Mouse (Mus musculus) spleen, adult 2 months (tissue): ENCODE results near the gene Klhl33. TPM values are rescaled to one million over a fixed set of nuclear protein-coding genes. Genes with fewer than 3 reads are reported as not detected.
"Not testable (repeated sequence)": the region's sequence is repeated elsewhere in the genome, so short reads cannot be mapped to it uniquely, and the experiment has no call there.

Experiments
- DNase-seq, 2 experiments: peaks; one replicate each; pipeline versions ENCODE4 v3.0.0 to v3.0.0-alpha.2; 2012 to 2021; ENCODE audit warnings: low spot score in 2 of 2, low read depth in 1 of 2
- H3K27ac ChIP-seq: fragments of 200-500 bp; 2 replicates; pipeline ENCODE4 v1.5.1; 2012; ENCODE audit warnings: low read length, inconsistent platforms; ENCODE audit not compliant: insufficient read depth
- H3K27me3 ChIP-seq: fragments of 200-500 bp; 2 replicates; pipeline ENCODE4 v1.6.1; 2012; ENCODE audit warnings: mild to moderate bottlenecking, moderate library complexity, low read length, inconsistent platforms; ENCODE audit not compliant: control insufficient read depth, insufficient read depth
- H3K36me3 ChIP-seq: fragments of 200-500 bp; 2 replicates; pipeline ENCODE4 v1.6.1; 2012; ENCODE audit warnings: mild to moderate bottlenecking, low read length, inconsistent platforms; ENCODE audit not compliant: control insufficient read depth, insufficient read depth
- H3K4me1 ChIP-seq: fragments of 200-500 bp; 2 replicates; pipeline ENCODE4 v1.6.1; 2011; ENCODE audit warnings: inconsistent platforms; ENCODE audit not compliant: control insufficient read depth, insufficient read depth, insufficient read length
- H3K4me3 ChIP-seq: fragments of 200-500 bp; 2 replicates; pipeline ENCODE4 v1.5.1; 2011; ENCODE audit warnings: mild to moderate bottlenecking, inconsistent platforms; ENCODE audit not compliant: insufficient read depth, insufficient read length; ENCODE audit errors: extremely low read depth
- CTCF ChIP-seq: fragments of 200-500 bp; IDR thresholded peaks from 2 replicates; pipeline ENCODE4 v1.5.1; 2011; ENCODE audit warnings: mild to moderate bottlenecking, inconsistent platforms; ENCODE audit not compliant: insufficient read depth, insufficient read length, insufficient replicate concordance; ENCODE audit errors: extremely low read depth
- POLR2A ChIP-seq: fragments of 200-500 bp; IDR thresholded peaks from 2 replicates; pipeline ENCODE4 v1.6.1; 2011; ENCODE audit warnings: low read depth, low read length, inconsistent platforms
- WGBS: fragments of 180-500 bp; shearing (Covaris S2); methylation state at CpG from one replicate; pipeline ENCODE4 v1.1.7; 2018; 5-methylcytosine and 5-hydroxymethylcytosine counted together
- polyA plus RNA-seq: library from polyadenylated mRNA; depleted of rRNA; stranded (reverse); fragments of >200 nt; gene quantifications from 2 replicates; pipeline ENCODE4 v1.2.3, GENCODE M21; 2012; rRNA removed

The Klhl33 gene
- polyA plus RNA-seq: 0.09 and 0.18 TPM in 2 replicates

DNA sequence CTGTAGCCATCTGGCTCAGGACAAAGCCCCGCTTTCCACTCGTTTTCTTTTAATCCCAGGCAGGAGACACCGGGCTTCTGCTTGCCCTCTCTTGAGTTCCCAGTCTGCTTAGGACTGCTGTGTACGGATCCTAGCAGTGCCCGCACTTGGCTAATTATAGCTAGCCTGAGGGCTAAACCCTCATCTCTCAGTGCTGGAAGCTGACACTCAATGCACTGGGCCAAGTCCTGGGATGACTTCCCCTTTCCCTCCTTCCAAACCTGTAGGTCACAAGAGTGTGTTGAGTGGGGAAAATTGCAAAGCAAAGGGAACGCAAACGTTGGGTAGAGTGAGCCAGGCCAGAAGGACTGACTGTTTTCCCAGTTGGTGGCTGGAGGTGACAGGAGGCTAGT lies at the start of gene Klhl33:
Gene Klhl33 (minus strand): TSS at position 134 of the 392 bp plus-strand sequence.
- Histone ChIP-seq H3K27ac (peak within 1 kb of the TSS; percentile 17), H3K27me3 (no peaks in the 10 kb centered on the region), H3K4me1 (no peaks in the 10 kb centered on the region), H3K36me3 (no peaks in the 10 kb centered on the region), H3K4me3 (no peak within 1 kb of the TSS)
- 66% methylated on average over 7 of the region's 7 CpGs for WGBS
- no peak for TF ChIP-seq CTCF
- TF ChIP-seq POLR2A: no peak
- DNase-seq: no peak

DNA sequence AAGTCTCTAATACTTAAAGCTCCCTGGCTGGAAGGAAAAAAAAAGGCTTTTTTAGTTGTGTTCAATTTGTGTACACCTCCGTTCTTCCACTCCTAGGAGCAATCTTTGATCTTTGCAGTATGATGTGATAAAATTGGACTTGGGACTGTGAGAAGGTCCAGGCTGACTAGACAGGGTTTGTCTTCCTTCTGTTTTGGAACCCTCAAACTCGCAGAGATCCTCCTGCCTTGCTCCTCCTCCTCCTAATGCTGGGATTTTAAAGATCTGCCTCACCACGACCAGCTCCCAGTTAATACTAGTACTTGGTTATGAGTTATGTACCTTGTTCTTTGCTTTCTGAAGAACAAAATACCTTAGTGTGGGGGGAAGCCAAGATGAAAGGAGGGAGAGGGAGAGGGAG lies 48.2 kb upstream of the Klhl33 start:
- peak overlapping the region; percentile 23 for H3K4me3 ChIP-seq
- WGBS: 7% methylated on average over 3 of the region's 3 CpGs

DNA sequence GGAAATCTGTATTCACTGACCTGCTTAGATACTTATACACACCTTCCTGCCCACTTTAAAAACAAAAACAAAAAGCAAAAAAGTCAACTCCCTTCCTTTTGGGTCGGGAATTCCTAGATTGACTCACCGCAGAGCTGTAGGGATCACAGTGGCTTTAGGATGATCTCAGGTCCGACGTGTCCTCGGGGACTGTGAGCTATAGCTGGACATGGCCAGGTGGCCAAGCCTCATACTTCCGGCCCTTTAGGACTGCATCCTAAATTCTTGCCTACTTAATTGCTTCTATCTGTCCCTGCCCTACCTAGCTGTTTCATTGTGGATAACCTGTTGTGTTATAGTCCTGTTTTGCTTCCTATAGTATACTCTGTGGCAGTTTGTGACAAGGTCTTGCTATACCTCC lies 47.8 kb upstream of the Klhl33 start:
- 4% methylated on average over 6 of the region's 6 CpGs for WGBS
- DNase-seq, H3K27me3 ChIP-seq, H3K36me3 ChIP-seq, H3K4me1 ChIP-seq: not testable (repeated sequence)
- Histone ChIP-seq H3K4me3 (peak overlapping the region; percentile 68), H3K27ac (peak overlapping the region; percentile 86)

More for the DNA sequence above, 48.2 kb upstream of the Klhl33 start:
- H3K27me3 ChIP-seq, H3K36me3 ChIP-seq, H3K27ac ChIP-seq, DNase-seq, H3K4me1 ChIP-seq: not testable (repeated sequence)

DNA sequence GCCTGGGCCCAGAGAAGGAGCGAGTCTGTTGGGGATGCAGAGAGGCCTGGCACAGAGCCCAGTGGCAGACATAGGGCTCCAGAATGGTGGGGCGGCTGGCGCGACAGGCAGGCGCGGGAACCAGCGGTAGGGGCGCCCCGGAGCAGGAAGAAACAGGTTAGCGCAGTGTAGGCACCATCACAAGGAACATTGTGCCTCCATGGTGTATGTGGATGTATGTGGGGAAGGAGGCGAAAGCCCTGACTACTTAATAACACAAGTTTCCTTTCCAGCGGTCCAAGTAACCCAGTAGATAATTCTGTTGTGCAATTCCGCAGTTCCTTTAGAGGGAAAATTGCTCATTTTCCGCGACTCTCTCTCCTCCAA lies 47.3 kb upstream of the Klhl33 start:
- peak overlapping the region; percentile 68 for H3K4me3 ChIP-seq
- peak overlapping the region; percentile 86 for H3K27ac ChIP-seq
- H3K4me1 ChIP-seq, H3K36me3 ChIP-seq, H3K27me3 ChIP-seq: not testable (repeated sequence)
- WGBS: under 1% methylated on average over 15 of the region's 15 CpGs
- TF ChIP-seq CTCF: peak; percentile 0; the same call in 1 of the 2 replicates
- peak in 1 of 2 experiments; percentile 69 for DNase-seq

DNA sequence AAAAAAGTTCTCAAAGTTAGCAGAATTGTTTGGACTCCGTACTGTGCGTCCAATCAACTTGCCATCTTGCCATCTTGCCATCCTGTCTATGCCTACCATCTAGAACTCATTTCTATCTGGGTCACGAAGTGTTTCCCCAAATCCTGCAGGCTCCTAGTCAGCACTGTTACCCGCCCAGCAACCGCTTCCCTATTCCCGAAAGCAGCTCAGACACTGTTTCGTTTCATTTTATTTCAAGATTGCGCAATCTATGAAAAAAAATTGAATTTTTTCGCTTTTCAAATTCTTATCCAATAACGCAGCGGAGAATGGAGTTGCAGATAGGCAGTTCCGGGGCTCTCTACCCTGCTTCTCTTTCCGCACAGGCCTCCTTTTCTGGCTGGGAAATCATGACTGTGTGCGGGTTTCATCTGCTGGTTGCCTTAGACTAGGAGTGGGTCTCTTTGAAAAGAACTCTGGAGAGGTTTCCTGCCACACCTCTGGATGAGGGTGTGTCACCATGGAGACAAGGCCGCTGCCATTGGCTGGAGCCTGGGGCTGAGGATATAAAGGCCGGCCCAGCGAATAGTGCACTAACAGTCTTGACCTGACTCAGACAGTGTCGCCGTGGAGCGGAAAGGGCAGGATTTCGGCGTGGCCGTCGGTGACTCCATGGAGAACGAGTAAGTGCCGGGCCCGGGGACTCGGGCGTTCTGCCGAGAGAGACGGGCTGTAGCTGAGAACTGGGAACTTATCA lies 46.8 kb upstream of the Klhl33 start, which contains the start of gene Gm49342:
Gene Gm49342 (plus strand): TSS at position 586 of the 736 bp plus-strand sequence.
- TF ChIP-seq CTCF (peak; percentile 16; the same call in 1 of the 2 replicates), POLR2A (peak; percentile 96)
- peak; percentile 80 to 84 for DNase-seq

DNA sequence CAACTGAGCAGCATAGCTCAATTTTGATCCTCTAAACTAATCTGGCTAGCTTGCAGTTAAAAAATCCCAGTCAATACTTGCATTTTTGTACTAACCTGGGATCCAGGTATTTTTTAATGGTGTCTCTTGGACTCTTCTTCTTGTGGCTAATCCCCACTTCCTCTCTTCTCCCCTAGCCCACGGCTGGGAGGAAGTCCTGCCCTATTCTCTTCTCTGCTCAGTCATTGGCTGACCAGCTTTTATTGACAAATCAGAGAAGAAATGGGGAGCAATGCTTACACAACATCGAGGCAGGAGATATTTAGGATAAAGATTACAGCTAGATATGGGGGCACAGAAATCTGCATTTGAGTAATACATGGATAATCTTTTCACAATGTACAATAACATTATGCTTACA lies 41.6 kb upstream of the Klhl33 start:
- WGBS: 16% methylated on average over 2 of the region's 2 CpGs
- no peak overlapping the region for H3K4me3 ChIP-seq
- DNase-seq: no peak
- H3K36me3 ChIP-seq: no peaks in the 10 kb centered on the region
- H3K4me1 ChIP-seq: no peaks in the 10 kb centered on the region
- H3K27ac ChIP-seq: no peak overlapping the region
- no peak for TF ChIP-seq CTCF
- TF ChIP-seq POLR2A: no peak
- H3K27me3 ChIP-seq: no peaks in the 10 kb centered on the region

More for the DNA sequence above, 46.8 kb upstream of the Klhl33 start, which contains the start of gene Gm49342:
- H3K27me3 ChIP-seq: no peaks in the 10 kb centered on the region
- WGBS: 3% methylated on average over 31 of the region's 31 CpGs
- no peaks in the 10 kb centered on the region; the same call in 1 of the 2 replicates for H3K4me1 ChIP-seq
- 0 out of 2 replicates have a peak, but pooled peaks cover 1% of the 10 kb centered on the region for H3K36me3 ChIP-seq
- H3K4me3 ChIP-seq: peak within 1 kb of the TSS; percentile 68
- H3K27ac ChIP-seq: peak within 1 kb of the TSS; percentile 86

DNA sequence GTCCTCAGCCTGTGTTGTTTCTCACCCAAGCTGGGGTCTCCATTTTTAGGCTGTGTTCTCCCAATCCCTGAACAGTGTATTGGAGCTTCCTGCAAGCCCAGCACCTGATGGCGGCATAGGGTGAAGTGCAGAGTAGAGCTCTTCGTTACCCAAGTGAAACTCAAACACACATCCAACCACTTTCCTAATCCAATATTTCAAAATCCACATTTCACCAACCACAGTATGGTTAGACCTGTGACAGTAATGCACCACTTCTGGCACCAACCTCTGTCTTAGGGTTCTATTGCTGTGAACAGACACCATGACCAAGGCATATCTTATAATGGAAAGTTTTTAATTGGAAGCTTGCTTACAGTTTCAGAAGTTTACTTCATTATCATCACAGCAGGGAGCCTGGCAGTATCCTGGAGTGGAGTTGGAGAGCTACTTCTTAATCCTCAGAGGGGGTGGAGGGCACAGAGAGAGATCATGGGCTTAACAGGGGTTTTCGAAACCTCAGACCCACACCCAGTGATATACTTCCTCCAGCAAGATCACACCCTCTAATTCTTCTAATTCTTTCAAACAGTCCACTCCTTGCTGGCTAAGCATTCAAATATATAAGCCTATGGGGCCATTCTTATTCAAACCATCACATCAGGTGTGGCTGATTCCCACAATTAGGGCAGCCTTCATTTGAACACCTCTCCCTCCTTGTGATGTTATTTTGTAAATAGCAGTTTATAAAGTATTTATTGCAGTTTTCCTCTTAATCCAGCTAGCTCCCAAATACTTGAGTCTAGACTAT lies 41.0 kb upstream of the Klhl33 start:
- DNase-seq: no peak
- H3K4me1 ChIP-seq: no peaks in the 10 kb centered on the region
- no peaks in the 10 kb centered on the region for H3K36me3 ChIP-seq
- H3K4me3 ChIP-seq: no peak overlapping the region
- TF ChIP-seq CTCF: no peak
- TF ChIP-seq POLR2A: no peak
- 91% methylated on average over 3 of the region's 3 CpGs for WGBS
- no peaks in the 10 kb centered on the region for H3K27me3 ChIP-seq
- no peak overlapping the region for H3K27ac ChIP-seq
